Mouse (Mus musculus) right cerebral cortex, adult 2 months (tissue): ENCODE measurements around the gene Dcdc2b.

Experiments used
- DNase-seq, 2 experiments: peaks; one replicate each; pipeline ENCODE4 v3.0.0; 2021 to 2022; ENCODE audit warnings: low spot score in 2 of 2

Gene Dcdc2b

DNA sequence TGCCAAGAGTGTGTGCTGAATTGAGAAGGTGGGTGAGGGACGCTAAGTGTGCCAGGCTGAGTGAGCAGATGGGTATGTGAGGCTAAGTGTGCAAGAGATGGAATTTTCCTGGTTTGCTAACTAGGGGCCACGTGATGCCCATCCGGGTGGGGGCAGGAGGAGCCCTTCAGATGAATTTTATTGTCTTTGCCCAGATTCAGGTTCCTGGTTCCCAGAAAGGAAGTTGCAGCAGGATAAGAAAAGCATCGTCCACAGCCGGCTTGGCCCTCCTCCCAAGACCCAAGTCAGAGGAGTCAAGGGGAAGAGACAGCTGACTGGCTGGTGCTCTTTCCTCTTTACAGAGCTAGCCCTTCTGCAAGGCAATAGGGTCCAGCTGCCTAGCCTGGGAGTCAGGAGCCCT lies 35.6 kb downstream of the Dcdc2b start, which contains the start of gene Fam167b:
Gene Fam167b, minus strand, starts transcription at position 84 of the 400 bp plus-strand sequence.
- no peak for DNase-seq

DNA sequence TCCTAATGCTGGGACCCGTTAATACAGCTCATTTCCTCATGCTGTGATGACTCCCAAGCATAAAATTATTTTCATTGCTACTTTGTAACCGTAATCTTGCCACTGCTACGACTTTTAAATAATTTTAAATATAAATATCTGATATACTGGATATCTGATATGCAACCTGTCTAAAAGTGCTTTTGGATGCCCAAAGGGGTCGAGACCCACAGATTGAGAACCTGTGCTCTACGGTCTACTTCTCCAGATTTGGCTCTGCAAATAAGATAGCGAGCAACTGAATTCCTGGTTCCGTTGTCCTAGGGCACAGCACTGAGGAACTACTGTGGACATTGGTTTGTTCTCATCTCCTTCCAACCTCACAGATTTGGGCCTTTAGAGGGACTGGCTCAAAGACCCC lies 36.4 kb downstream of the Dcdc2b start:
- no peak for DNase-seq

DNA sequence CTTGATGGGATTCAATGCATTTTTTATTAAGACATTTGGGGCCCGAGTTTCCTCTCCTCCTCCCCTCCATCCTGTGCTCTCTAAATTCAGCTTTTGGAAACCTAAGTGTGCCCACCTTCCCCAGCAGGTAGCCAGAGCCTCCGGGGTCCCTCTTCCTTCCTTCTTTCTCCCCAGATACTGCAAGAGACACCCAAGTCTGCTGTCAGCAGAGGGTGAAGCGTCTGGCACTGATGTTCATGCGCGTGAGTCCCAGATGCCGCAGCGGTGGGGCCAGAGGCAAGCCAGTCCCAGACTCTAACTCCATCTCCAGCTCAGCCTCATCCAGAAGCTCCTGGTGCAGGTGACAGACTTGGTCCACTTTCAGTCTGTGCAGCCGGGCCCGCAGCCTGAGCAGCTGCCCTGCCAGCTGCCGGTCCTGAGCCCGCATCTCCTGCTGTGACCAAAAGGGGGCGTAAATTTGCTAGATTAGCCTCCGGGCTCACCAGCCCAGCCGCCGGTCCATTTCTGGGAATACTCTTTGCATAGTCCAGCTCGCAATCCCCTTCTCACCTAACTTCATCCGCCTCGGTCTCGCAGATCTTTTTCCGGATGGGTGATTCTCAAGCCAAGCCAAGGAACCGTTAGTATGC lies 37.1 kb downstream of the Dcdc2b start:
- DNase-seq: peak; percentile 44 to 46

DNA sequence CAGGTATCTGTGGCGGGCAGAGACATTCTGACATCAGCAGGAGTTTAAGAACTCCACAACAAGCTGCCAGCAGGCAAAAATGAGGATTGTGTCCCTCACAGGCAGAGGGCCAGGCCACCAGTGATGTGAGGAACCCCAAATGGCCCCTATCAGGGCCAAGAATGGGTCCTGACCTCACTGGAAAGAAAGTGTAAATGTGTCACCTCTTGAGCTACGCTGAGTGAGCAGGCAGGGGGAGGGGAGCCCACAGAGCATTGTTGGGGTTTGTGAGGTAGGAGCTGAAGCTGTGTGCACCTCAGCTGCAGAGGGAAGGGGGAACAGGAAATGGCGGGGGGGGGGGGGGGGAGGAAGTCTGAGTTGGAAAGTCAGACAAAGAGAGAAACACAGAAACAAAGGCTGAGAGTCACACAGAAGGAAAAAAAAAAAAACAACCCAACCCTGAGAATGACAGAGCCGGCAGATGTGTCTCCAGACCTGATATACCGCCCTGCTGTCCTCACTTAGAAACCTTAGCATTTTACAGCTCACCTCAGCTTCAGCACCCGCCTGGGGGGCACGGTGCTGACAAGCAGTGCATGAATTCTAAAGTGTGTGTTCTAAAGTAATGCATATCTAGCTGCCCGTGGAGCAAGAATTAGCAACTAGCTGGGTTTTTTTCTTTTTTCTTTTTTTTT lies 38.7 kb downstream of the Dcdc2b start:
- no peak for DNase-seq

DNA sequence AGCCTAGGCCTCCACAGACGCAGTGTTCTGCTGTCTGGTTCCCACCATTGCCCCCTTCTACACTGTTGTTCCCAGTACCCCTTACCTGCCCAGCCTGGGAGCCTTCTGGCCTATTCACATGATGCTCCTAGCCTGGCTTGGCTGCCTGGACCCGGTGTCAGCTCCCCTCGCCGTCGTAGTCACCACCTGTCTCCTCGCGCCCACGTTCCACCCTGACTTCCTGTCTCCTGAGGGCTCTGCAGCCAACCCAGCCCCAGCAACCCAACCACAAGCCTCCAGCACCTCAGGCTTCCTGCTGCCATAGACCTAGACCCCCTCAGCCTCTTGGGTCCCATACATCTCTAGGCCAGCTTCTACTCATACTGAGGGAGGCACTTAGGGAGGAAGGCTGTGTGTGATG lies 40.6 kb downstream of the Dcdc2b start, which contains the start of gene Lck:
Gene Lck, minus strand, starts transcription at position 212 of the 400 bp plus-strand sequence.
- DNase-seq: no peak

DNA sequence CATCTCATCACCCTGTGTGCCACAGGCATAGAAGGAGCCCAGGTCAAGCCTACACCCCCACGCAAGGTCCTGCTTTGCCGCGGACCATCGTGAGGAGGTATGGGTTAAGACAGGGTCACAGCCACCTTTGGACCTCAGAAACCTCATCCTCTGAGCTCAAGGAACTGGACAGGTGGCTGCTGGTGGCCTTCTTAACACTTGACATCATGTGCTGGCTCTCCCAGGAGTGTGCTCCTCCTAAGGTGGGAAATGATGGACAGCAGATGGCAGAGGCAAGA lies 41.0 kb downstream of the Dcdc2b start:
- DNase-seq: no peak

DNA sequence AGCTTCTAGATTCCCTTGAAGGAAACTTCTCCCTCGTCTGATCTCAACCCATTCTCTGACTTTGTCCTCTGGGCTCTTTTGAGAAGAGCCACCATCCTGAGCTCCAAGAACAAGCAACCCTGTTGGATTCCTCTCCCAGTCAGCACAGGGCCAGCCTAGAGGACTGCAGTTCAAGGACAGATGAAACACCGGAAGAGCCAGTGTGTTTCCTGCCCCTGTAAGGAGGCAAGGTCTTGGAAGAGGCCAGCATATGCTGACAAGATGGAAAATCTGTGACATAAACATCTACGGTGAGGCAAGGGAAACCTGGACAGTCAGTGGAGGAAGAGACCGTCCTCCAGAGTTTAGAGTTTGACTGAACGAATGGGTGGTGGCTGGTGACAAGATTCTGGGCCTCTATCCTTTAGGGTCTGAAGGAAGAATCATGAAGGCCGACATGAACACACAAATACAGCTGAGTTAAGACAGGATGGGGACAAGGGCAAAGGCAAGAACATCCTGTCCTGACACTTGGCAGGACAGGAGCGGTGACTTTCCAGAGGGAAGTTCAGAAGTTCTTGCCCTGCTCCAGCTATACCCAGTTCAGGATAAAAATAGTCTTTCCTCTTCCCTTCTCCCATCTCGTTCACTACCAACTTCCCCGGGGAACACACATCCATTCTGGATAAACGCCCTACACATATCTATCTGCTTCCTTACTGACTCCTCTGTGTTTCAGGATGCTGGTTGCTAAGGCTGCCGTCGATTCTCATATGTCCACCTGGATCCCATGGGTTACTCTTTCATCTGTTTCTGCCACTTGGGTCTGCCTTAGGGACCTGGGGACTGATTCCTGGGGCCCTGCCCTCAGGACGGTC lies 41.6 kb downstream of the Dcdc2b start:
- no peak for DNase-seq

DNA sequence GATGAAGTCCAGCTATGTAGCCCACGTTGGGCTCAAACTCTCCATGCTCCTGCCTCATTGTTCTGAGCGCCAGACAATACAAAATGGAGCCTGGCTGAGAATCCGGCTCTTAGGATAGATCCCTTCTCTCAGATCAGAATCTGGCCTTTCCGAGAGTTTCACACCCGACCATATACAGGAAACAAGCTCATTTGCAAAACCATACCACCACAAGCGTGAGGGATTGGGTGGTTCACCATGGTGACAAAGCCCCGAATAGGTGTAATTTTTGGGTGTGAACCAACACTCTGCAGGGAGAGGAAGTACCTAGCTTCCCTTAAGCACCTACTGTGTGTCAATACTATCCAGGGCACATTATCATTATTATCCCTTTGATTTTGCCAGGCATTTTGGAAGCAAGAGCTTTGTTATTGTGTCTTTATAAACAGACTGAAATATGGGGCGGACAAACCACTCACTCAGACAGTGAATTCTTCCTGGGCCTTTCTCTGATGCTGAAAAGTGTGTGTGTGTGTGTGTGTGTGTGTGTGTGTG lies 42.4 kb downstream of the Dcdc2b start:
- DNase-seq: no peak

DNA sequence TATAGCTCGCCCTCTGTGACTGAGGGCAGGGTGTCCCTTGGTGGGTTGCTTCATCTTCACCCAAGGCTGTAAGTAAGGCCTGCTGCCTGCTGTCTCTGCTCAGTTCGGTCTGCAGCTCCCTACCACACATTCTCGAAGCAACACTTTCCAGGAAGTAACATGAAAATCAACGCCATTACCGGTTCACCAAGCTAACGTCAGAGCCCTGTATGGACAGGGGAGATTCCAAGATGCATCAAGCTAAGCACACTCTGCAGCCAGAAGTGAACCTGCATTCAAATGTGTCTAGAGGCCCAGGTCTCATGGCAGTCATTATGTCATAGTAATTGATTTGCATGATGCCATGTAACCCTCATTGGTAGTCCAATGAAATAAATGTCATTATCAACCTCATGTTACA lies 44.0 kb downstream of the Dcdc2b start:
- DNase-seq: no peak

DNA sequence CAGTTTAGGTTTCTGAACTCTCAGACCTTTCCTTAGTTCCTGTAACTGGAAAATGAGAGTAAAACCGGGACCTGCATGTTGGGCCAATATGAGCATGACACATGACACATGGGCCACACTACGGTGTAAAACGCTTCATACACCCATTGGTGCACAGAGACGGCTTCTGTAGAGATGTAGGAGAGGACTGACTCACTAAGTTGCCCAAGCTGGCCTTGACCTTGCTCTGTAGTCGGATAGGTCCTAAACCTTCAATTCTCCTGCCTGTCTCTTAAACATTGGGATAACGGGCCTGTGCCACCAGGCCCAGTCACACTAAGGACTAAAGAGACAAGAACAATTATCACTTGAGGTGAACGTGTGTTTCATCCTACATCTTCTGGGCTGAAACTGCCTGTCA lies 45.7 kb downstream of the Dcdc2b start:
- DNase-seq: no peak

DNA sequence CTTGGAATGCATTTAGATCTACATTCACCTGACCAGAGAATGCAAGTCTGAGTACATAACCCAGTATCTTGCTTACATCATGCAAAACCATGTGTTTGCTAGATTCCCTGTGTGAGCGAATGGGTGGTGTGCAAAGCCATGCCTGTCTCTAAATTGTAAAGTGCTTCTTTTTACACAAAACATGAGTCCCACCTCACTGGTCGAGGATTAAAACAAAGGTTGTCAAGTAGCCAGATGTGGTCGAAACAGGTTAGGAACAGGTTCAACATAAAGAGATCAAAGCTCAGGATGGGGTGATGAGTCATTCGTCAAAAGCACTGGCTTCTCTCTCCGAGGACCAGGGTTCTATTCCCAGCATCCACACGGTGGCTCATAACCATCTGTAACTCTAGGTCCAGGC lies 48.9 kb downstream of the Dcdc2b start:
- DNase-seq: no peak

DNA sequence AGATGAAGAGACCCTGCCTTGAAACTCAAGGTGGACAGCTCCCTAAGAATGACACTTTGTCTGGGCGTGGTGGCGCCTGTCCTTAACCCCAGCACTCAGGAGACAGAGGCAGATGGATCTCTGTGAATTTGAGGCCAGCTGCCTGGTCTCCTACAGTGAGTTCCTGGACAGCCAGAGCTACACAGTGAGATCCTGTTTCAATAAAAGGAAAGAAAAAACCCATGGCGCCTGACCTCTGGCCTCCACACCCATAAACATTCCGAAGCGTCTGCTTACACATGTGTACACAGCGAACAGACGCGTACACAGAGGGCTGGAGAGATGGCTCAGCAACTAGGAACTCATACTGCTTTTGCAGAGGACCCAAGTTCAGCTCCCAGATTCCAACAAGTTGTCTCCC lies 50.3 kb downstream of the Dcdc2b start:
- DNase-seq: no peak

DNA sequence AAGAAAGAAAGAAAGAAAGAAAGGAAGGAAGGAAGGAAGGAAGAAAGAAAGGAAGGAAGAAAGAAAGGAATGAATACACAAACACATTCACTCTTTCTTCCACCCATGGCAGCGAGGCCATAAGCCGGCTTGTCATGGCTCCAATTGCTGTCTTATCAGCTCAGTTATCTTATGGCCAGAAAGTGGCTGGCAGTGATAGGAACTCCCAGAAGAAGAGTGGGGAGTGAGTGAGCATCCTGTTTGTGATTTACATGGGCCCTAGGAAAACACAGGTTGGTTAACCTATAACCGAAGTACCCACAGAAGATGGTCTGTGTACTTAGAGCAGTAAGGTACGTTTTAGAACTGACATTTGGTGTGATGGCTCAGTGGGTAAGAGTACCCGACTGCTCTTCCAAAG lies 52.9 kb downstream of the Dcdc2b start:
- no peak for DNase-seq
